Mouse (Mus musculus): ENCODE results near the gene Capg.

DNA sequence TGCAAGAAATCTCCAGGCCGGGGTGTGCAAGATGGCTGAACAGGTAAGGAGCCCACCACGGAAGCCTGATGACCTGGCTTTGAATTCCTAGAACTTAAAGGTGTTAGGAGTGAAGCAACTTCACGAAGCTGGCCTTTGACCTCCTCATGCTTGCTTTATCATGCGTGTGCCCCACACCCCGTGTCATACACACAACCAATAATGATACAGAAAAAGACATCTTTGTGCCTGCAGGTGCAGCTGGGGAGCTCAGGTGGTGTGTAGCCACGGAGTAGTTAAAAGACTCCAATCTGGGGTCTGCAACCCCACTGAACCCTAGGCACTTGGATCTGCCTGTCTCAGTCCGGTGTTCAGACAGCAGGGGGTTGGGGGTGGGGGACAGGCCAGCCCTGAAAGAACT is 21.3 kb downstream of the Capg start:
- TF ChIP-seq POLR2A (IDR thresholded peaks at IDR 0.05; ENCODE audit: extremely low read depth, insufficient read depth, low read length) = no peak
- no peak for TF ChIP-seq CTCF (IDR thresholded peaks at IDR 0.05; ENCODE audit: extremely low read depth, insufficient read depth, low read length)
